Mouse (Mus musculus): ENCODE data around the gene Nuak2. TPM values are rescaled to one million over a fixed set of nuclear protein-coding genes. Genes with fewer than 3 reads are reported as not detected.
"Not testable (repeated sequence)": the region's sequence is repeated elsewhere in the genome, so short reads cannot be mapped to it uniquely, and the experiment has no call there.

Gene Nuak2
- polyA plus RNA-seq (2012; rRNA removed), result 1.1 TPM in 2 replicates

GRCm38 (mm10) chr1:132315889-132316624 is at the start of gene Nuak2:
TSS of gene Nuak2 (plus strand) at chr1:132316126.
- peak within 1 kb of the TSS; percentile 41 for H3K4me3 ChIP-seq (ENCODE audit: insufficient read depth, low read length)
- TF ChIP-seq POLR2A (IDR thresholded peaks at IDR 0.05; ENCODE audit: extremely low read depth, insufficient read depth, low read length) (no peak), CTCF (IDR thresholded peaks at IDR 0.05; ENCODE audit: extremely low read depth, insufficient read depth, low read length) (no peak)
- no peak within 1 kb of the TSS for H3K27ac ChIP-seq (ENCODE audit: insufficient read depth, low read length)
- H3K4me1 ChIP-seq (ENCODE audit: control insufficient read depth, insufficient read depth, low read length), result no peaks in the 10 kb centered on the region

- no peak overlapping the region for H3K4me3 ChIP-seq (ENCODE audit: insufficient read depth, low read length)
- H3K27ac ChIP-seq (ENCODE audit: insufficient read depth, low read length), result no peak overlapping the region
- peaks cover 4% of the 10 kb centered on the region for H3K4me1 ChIP-seq (ENCODE audit: control insufficient read depth, insufficient read depth, low read length)
- TF ChIP-seq POLR2A (IDR thresholded peaks at IDR 0.05; ENCODE audit: extremely low read depth, insufficient read depth, low read length) (no peak), CTCF (IDR thresholded peaks at IDR 0.05; ENCODE audit: extremely low read depth, insufficient read depth, low read length) (no peak)
Measured at GRCm38 (mm10) chr1:132266791-132267557, 49.0 kb upstream of the Nuak2 start.

GRCm38 (mm10) chr1:132267959-132268358 is 48.0 kb upstream of the Nuak2 start:
- peak overlapping the region; percentile 42; the same call in 1 of the 2 replicates for H3K27ac ChIP-seq (ENCODE audit: insufficient read depth, low read length)
- peaks cover 4% of the 10 kb centered on the region for H3K4me1 ChIP-seq (ENCODE audit: control insufficient read depth, insufficient read depth, low read length)
- H3K4me3 ChIP-seq (ENCODE audit: insufficient read depth, low read length), result no peak overlapping the region
- TF ChIP-seq POLR2A (IDR thresholded peaks at IDR 0.05; ENCODE audit: extremely low read depth, insufficient read depth, low read length), result no peak
- no peak for TF ChIP-seq CTCF (IDR thresholded peaks at IDR 0.05; ENCODE audit: extremely low read depth, insufficient read depth, low read length)

GRCm38 (mm10) chr1:132268418-132269060 is 47.4 kb upstream of the Nuak2 start:
- Histone ChIP-seq H3K27ac (ENCODE audit: insufficient read depth, low read length) (no peak overlapping the region), H3K4me1 (ENCODE audit: control insufficient read depth, insufficient read depth, low read length) (peaks cover 4% of the 10 kb centered on the region), H3K4me3 (ENCODE audit: insufficient read depth, low read length) (no peak overlapping the region)
- TF ChIP-seq CTCF (IDR thresholded peaks at IDR 0.05; ENCODE audit: extremely low read depth, insufficient read depth, low read length), result no peak
- no peak for TF ChIP-seq POLR2A (IDR thresholded peaks at IDR 0.05; ENCODE audit: extremely low read depth, insufficient read depth, low read length)

GRCm38 (mm10) chr1:132271237-132271636 is 44.7 kb upstream of the Nuak2 start:
- H3K27ac ChIP-seq (ENCODE audit: insufficient read depth, low read length), result no peak overlapping the region
- TF ChIP-seq CTCF (IDR thresholded peaks at IDR 0.05; ENCODE audit: extremely low read depth, insufficient read depth, low read length) (no peak), POLR2A (IDR thresholded peaks at IDR 0.05; ENCODE audit: extremely low read depth, insufficient read depth, low read length) (no peak)
- H3K4me1 ChIP-seq (ENCODE audit: control insufficient read depth, insufficient read depth, low read length), result peaks cover 4% of the 10 kb centered on the region
- H3K4me3 ChIP-seq (ENCODE audit: insufficient read depth, low read length), result no peak overlapping the region

- no peaks in the 10 kb centered on the region for H3K4me1 ChIP-seq (ENCODE audit: control insufficient read depth, insufficient read depth, low read length)
- TF ChIP-seq POLR2A (IDR thresholded peaks at IDR 0.05; ENCODE audit: extremely low read depth, insufficient read depth, low read length) (no peak), CTCF (IDR thresholded peaks at IDR 0.05; ENCODE audit: extremely low read depth, insufficient read depth, low read length) (no peak)
- H3K27ac ChIP-seq (ENCODE audit: insufficient read depth, low read length), result no peak overlapping the region
- no peak overlapping the region for H3K4me3 ChIP-seq (ENCODE audit: insufficient read depth, low read length)
Measured at GRCm38 (mm10) chr1:132276694-132277093, 39.2 kb upstream of the Nuak2 start.

- no peak overlapping the region for H3K4me3 ChIP-seq (ENCODE audit: insufficient read depth, low read length)
- TF ChIP-seq POLR2A (IDR thresholded peaks at IDR 0.05; ENCODE audit: extremely low read depth, insufficient read depth, low read length), result no peak
- no peak for TF ChIP-seq CTCF (IDR thresholded peaks at IDR 0.05; ENCODE audit: extremely low read depth, insufficient read depth, low read length)
- H3K4me1 ChIP-seq (ENCODE audit: control insufficient read depth, insufficient read depth, low read length), result no peaks in the 10 kb centered on the region
- no peak overlapping the region for H3K27ac ChIP-seq (ENCODE audit: insufficient read depth, low read length)
Measured at GRCm38 (mm10) chr1:132277124-132277523, 38.8 kb upstream of the Nuak2 start.

- not testable (repeated sequence) for H3K4me1 ChIP-seq (ENCODE audit: control insufficient read depth, insufficient read depth, low read length); H3K4me3 ChIP-seq (ENCODE audit: insufficient read depth, low read length); H3K27ac ChIP-seq (ENCODE audit: insufficient read depth, low read length)
Measured at GRCm38 (mm10) chr1:132280636-132281035, 35.3 kb upstream of the Nuak2 start.

- Histone ChIP-seq H3K4me3 (ENCODE audit: insufficient read depth, low read length) (no peak overlapping the region), H3K4me1 (ENCODE audit: control insufficient read depth, insufficient read depth, low read length) (no peaks in the 10 kb centered on the region), H3K27ac (ENCODE audit: insufficient read depth, low read length) (no peak overlapping the region)
- no peak for TF ChIP-seq POLR2A (IDR thresholded peaks at IDR 0.05; ENCODE audit: extremely low read depth, insufficient read depth, low read length)
- no peak for TF ChIP-seq CTCF (IDR thresholded peaks at IDR 0.05; ENCODE audit: extremely low read depth, insufficient read depth, low read length)
Measured at GRCm38 (mm10) chr1:132281523-132282176, 34.3 kb upstream of the Nuak2 start.

Data from cortical plate, adult 2 months (tissue).